Mouse (Mus musculus) right cerebral cortex, postnatal 10 days (tissue): ENCODE data around the gene Ly6f.

Experiments used
- DNase-seq, 2 experiments: peaks; one replicate each; pipeline ENCODE4 v3.0.0; 2021; ENCODE audit warnings: low spot score in 2 of 2

Ly6f gene

GRCm38 (mm10) chr15:75318584-75318983 is 50.4 kb downstream of the Ly6f start:
- no peak for DNase-seq

- no peak for DNase-seq
Observed at GRCm38 (mm10) chr15:75320104-75320503, 51.9 kb downstream of the Ly6f start.
